Mouse (Mus musculus): ENCODE results near the gene Cst7. TPM values are rescaled to one million over a fixed set of nuclear protein-coding genes. Genes with fewer than 3 reads are reported as not detected.

Cst7 gene
- polyA plus RNA-seq, 1 experiment from 2014 or later: 0.20 TPM

- Histone ChIP-seq H3K4me2 (ENCODE audit: low read length) (no peak overlapping the region), H3K4me3 (replicated peaks; ENCODE audit: low read depth, low read length) (no peak overlapping the region)
These were observed 2.2 kb downstream of the Cst7 start for GRCm38 (mm10) chr2:150572463-150572862.

GRCm38 (mm10) chr2:150576256-150576655 lies 6.0 kb downstream of the Cst7 start:
- no peak overlapping the region for H3K4me2 ChIP-seq (ENCODE audit: low read length)
- ATAC-seq (replicated peaks; ENCODE audit: low FRiP score, low read depth) (no peak), DNase-seq (ENCODE audit: low spot score) (no peak)
- no peak for TF ChIP-seq CTCF (IDR thresholded peaks at IDR 0.05; ENCODE audit: low read depth)
- no peaks in the 10 kb centered on the region for H3K36me3 ChIP-seq (ENCODE audit: insufficient read depth, low read length)
- H3K4me3 ChIP-seq (replicated peaks; ENCODE audit: low read depth, low read length): no peak overlapping the region
- H3K27me3 ChIP-seq (ENCODE audit: insufficient read depth, low read length): no peaks in the 10 kb centered on the region
- no peak overlapping the region for H3K27ac ChIP-seq
- no peak overlapping the region for H3K9ac ChIP-seq (ENCODE audit: low read depth, low read length)
- WGBS: 92% methylated on average over 1 of the region's 1 CpGs
- H3K9me3 ChIP-seq (replicated peaks; ENCODE audit: low read length): no peaks in the 10 kb centered on the region
- H3K4me1 ChIP-seq (replicated peaks; ENCODE audit: insufficient read depth, low read length): no peaks in the 10 kb centered on the region

More at GRCm38 (mm10) chr2:150572463-150572862, 2.2 kb downstream of the Cst7 start:
- H3K4me1 ChIP-seq (replicated peaks; ENCODE audit: insufficient read depth, low read length): no peaks in the 10 kb centered on the region
- no peak for TF ChIP-seq CTCF (IDR thresholded peaks at IDR 0.05; ENCODE audit: low read depth)
- ATAC-seq (replicated peaks; ENCODE audit: low FRiP score, low read depth) (no peak), DNase-seq (ENCODE audit: low spot score) (no peak)
- no peaks in the 10 kb centered on the region for H3K9me3 ChIP-seq (replicated peaks; ENCODE audit: low read length)
- H3K27ac ChIP-seq: no peak overlapping the region
- no peaks in the 10 kb centered on the region for H3K36me3 ChIP-seq (ENCODE audit: insufficient read depth, low read length)
- no peak overlapping the region for H3K9ac ChIP-seq (ENCODE audit: low read depth, low read length)
- no peaks in the 10 kb centered on the region for H3K27me3 ChIP-seq (ENCODE audit: insufficient read depth, low read length)
- 85% methylated on average over 3 of the region's 3 CpGs for WGBS

GRCm38 (mm10) chr2:150578603-150579002 lies 8.4 kb downstream of the Cst7 start:
- ATAC-seq (replicated peaks; ENCODE audit: low FRiP score, low read depth) (no peak), DNase-seq (ENCODE audit: low spot score) (no peak)
- 86% methylated on average over 5 of the region's 5 CpGs for WGBS
- Histone ChIP-seq H3K4me2 (ENCODE audit: low read length) (no peak overlapping the region), H3K27ac (no peak overlapping the region), H3K4me1 (replicated peaks; ENCODE audit: insufficient read depth, low read length) (no peaks in the 10 kb centered on the region), H3K36me3 (ENCODE audit: insufficient read depth, low read length) (0 out of 2 replicates have a peak, but pooled peaks cover 6% of the 10 kb centered on the region), H3K27me3 (ENCODE audit: insufficient read depth, low read length) (no peaks in the 10 kb centered on the region), H3K9me3 (replicated peaks; ENCODE audit: low read length) (no peaks in the 10 kb centered on the region), H3K9ac (ENCODE audit: low read depth, low read length) (no peak overlapping the region), H3K4me3 (replicated peaks; ENCODE audit: low read depth, low read length) (no peak overlapping the region)
- TF ChIP-seq CTCF (IDR thresholded peaks at IDR 0.05; ENCODE audit: low read depth): no peak

- Histone ChIP-seq H3K9me3 (replicated peaks; ENCODE audit: low read length) (no peaks in the 10 kb centered on the region), H3K4me3 (replicated peaks; ENCODE audit: low read depth, low read length) (no peak overlapping the region), H3K27me3 (ENCODE audit: insufficient read depth, low read length) (no peaks in the 10 kb centered on the region), H3K4me2 (ENCODE audit: low read length) (no peak overlapping the region), H3K9ac (ENCODE audit: low read depth, low read length) (no peak overlapping the region), H3K36me3 (ENCODE audit: insufficient read depth, low read length) (peaks cover 16% of the 10 kb centered on the region; the same call in 1 of the 2 replicates), H3K4me1 (replicated peaks; ENCODE audit: insufficient read depth, low read length) (no peaks in the 10 kb centered on the region), H3K27ac (no peak overlapping the region)
- 92% methylated on average over 1 of the region's 1 CpGs for WGBS
- ATAC-seq (replicated peaks; ENCODE audit: low FRiP score, low read depth) (no peak), DNase-seq (ENCODE audit: low spot score) (no peak)
- TF ChIP-seq CTCF (IDR thresholded peaks at IDR 0.05; ENCODE audit: low read depth): no peak
These were observed 9.4 kb downstream of the Cst7 start for GRCm38 (mm10) chr2:150579628-150580027.

GRCm38 (mm10) chr2:150589076-150589475 lies 18.9 kb downstream of the Cst7 start:
- Histone ChIP-seq H3K4me2 (ENCODE audit: low read length) (no peak overlapping the region), H3K27me3 (ENCODE audit: insufficient read depth, low read length) (no peaks in the 10 kb centered on the region), H3K4me1 (replicated peaks; ENCODE audit: insufficient read depth, low read length) (no peaks in the 10 kb centered on the region), H3K9me3 (replicated peaks; ENCODE audit: low read length) (no peaks in the 10 kb centered on the region), H3K36me3 (ENCODE audit: insufficient read depth, low read length) (peaks cover 37% of the 10 kb centered on the region; the same call in 1 of the 2 replicates), H3K4me3 (replicated peaks; ENCODE audit: low read depth, low read length) (no peak overlapping the region), H3K27ac (no peak overlapping the region), H3K9ac (ENCODE audit: low read depth, low read length) (no peak overlapping the region)
- WGBS: 86% methylated on average over 11 of the region's 11 CpGs
- DNase-seq (ENCODE audit: low spot score) (no peak), ATAC-seq (replicated peaks; ENCODE audit: low FRiP score, low read depth) (no peak)
- no peak for TF ChIP-seq CTCF (IDR thresholded peaks at IDR 0.05; ENCODE audit: low read depth)

- 89% methylated on average over 3 of the region's 3 CpGs for WGBS
- Histone ChIP-seq H3K27ac (no peak overlapping the region), H3K4me1 (replicated peaks; ENCODE audit: insufficient read depth, low read length) (no peaks in the 10 kb centered on the region), H3K9me3 (replicated peaks; ENCODE audit: low read length) (no peaks in the 10 kb centered on the region), H3K4me3 (replicated peaks; ENCODE audit: low read depth, low read length) (no peak overlapping the region), H3K27me3 (ENCODE audit: insufficient read depth, low read length) (no peaks in the 10 kb centered on the region), H3K36me3 (ENCODE audit: insufficient read depth, low read length) (peaks cover 4% of the 10 kb centered on the region; the same call in 1 of the 2 replicates), H3K9ac (ENCODE audit: low read depth, low read length) (no peak overlapping the region), H3K4me2 (ENCODE audit: low read length) (no peak overlapping the region)
- TF ChIP-seq CTCF (IDR thresholded peaks at IDR 0.05; ENCODE audit: low read depth): no peak
- ATAC-seq (replicated peaks; ENCODE audit: low FRiP score, low read depth) (peak; percentile 63), DNase-seq (ENCODE audit: low spot score) (no peak)
These were observed 25.4 kb downstream of the Cst7 start for GRCm38 (mm10) chr2:150595411-150596190.
